Comparison of ENCODE assay signal across 10 mouse cellular contexts in genomic region chr4:34494961-34495723, GRCm38 (mm10). TPM values are rescaled to one million over a fixed set of nuclear protein-coding genes. Genes with fewer than 3 reads are reported as not detected.
DNase-seq lines count a peak whose midpoint lies in the region; ATAC-seq and TF ChIP-seq lines count a peak whose summit lies in the region.
"Had no signal": no experiment of that assay in that cellular context is flagged by ENCODE, and none has a peak within 500 bp of the region (broad histone marks: within the 10 kb centered on the region; RNA-seq: fewer than 3 reads in every experiment).

No protein-coding gene starts in this region.

- H3K4me1 ChIP-seq in bone marrow, adult 2 months (ENCODE audit: control insufficient read depth, insufficient read depth, low read length) = no peaks in the 10 kb centered on the region; the same call in 1 of the 2 replicates
- H3K4me1 ChIP-seq: hindbrain, embryonic 15.5 days; neural tube, embryonic 13.5 days had no signal

- peak; percentile 98 for ATAC-seq in granulocyte monocyte progenitor cell, adult 5-6 weeks (replicated peaks; ENCODE audit: poor library complexity, severe bottlenecking)

- WGBS in bone marrow, adult 2 months = 7% methylated on average over 10 of the region's 10 CpGs

- DNase-seq in kidney, adult 11 months = peak; percentile 19
- no peak for DNase-seq in kidney, adult 18-20 months
- DNase-seq in lung, postnatal 4 days = peak; percentile 44 to 46
- no peak for DNase-seq in B cell, adult 2 months
- no peak for DNase-seq in ovary, postnatal 14 days (ENCODE audit: low spot score)

- H3K27ac ChIP-seq in bone marrow, adult 2 months (ENCODE audit: control insufficient read depth, insufficient read depth, low read depth, low read length, poor library complexity) = peak overlapping the region; percentile 45; the same call in 1 of the 2 replicates
- H3K27ac ChIP-seq: hindbrain, embryonic 15.5 days; neural tube, embryonic 13.5 days had no signal

- no peak overlapping the region for H3K4me3 ChIP-seq in bone marrow, adult 2 months (replicated peaks; ENCODE audit: control insufficient read depth, low read depth, low read length)
- H3K4me3 ChIP-seq: hindbrain, embryonic 15.5 days; megakaryocyte, embryonic 14.5 days; neural tube, embryonic 13.5 days had no signal

- TF ChIP-seq POLR2A in bone marrow, adult 2 months (IDR thresholded peaks at IDR 0.05; ENCODE audit: borderline replicate concordance, control insufficient read depth, low read depth, low read length) = no peak

- TF ChIP-seq CTCF in bone marrow, adult 2 months (IDR thresholded peaks at IDR 0.05; ENCODE audit: control insufficient read depth, insufficient read depth, low read length) = no peak

RNA-seq across cellular contexts. Expression of gene Akirin2, which starts 55.6 kb away (rescaled TPM):
- polyA plus RNA-seq in bone marrow, adult 2 months (2011; ENCODE audit: insufficient read depth, insufficient read length, low replicate concordance, missing spikeins) = 42.5 and 50.4 TPM in 2 replicates
- 22.0 and 37.7 TPM in 2 replicates for total RNA-seq in granulocyte monocyte progenitor cell, adult 5-6 weeks (2014; fragmentation: Nextera tagmentation)
- 40.0 and 46.0 TPM in 2 replicates for total RNA-seq in granulocyte monocyte progenitor cell, adult 5-6 weeks (2017)

Comparison
In these comparisons a context has a peak if more than half of its experiments do, and no peak if none do; other contexts are left out.
1. DNase-seq: peak in kidney, adult 11 months (single experiment) and lung, postnatal 4 days (2 of 2); none in kidney, adult 18-20 months (single experiment), B cell, adult 2 months (0 of 2) and ovary, postnatal 14 days (single experiment).